Mouse (Mus musculus) right cerebral cortex, postnatal 14 days (tissue): ENCODE measurements around the gene Ankrd55.

Experiments
- DNase-seq: peaks from one replicate; pipeline ENCODE4 v3.0.0; 2022

Ankrd55 gene

DNA sequence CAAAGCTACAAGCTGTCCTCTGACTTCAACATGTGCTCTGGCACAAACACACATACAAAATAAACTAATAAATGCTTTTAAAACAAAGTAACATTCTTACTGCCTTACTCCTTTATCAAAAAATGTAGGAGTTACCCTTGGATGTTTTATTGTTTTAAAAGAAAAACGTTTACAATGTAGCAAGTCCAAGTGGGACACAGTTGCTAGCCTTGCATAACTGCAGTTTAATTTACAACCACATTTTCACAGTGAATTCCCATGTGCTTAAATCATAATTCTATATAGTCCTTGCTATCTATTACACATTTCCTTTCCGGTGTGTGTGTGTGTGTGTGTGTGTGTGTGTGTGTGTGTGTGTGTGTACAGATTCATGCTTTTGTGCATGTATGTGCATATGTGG lies 57.3 kb downstream of the Ankrd55 start:
- no peak for DNase-seq

DNA sequence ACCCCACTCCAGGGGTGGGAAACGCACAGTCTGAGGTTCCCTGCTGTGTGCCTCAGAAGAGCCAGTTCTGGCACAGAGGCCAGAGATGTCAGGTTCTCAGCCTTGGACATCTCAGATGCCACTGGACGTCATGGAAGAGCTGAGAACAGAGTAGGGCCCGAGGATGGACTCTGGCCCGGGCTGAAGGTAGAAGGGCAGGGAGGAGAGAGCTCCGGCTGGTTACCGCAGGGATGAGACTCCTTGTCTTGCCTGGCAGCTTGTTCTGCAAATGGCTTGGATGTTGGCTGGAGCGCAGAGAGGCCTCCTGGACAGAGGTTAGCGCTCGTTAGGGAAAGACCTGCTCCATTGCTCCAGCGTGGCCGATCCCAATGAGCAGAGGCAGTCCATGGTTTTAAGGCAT lies 57.8 kb downstream of the Ankrd55 start:
- no peak for DNase-seq

DNA sequence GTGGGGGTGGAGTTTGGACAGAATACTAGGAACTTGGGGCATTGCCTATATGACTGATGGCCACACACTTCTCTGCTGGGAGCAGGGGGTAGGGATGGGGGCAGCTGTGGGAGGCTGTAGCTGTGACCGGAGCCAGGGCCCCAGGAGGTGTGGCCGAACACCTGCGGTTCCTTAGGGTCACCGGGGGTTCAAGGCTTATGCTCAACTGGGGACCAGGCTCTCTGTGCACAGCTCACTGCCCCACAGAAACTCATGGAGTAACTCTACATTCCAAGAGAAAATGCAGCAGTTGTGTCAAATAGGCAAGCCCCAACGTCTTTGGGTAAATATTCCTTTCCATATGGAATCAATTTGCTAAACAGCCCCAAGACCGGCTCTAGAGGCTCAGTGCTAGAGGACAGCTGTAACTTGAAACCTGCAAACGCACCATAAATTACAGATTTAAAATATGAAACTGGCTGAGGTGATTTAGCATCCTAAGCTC lies 58.5 kb downstream of the Ankrd55 start:
- DNase-seq = no peak

DNA sequence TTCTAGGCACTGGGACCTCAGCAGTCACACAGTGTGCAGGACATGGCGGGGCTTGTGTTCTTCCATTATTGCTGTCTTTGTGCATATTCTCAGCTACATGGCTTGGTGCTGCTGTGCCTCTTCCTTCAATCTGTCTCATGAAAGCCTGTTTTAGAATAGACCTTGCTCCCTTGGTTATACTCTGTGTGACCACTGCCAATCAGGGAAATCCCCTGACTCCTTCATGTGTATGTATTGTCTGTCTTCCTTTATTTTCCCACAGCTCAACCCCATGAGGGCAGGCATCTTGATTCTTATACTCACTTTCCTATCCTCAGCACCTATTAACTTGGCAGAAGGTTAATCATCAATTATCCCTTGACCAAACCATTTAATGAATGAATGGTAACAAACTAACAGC lies 60.0 kb downstream of the Ankrd55 start:
- DNase-seq = no peak

DNA sequence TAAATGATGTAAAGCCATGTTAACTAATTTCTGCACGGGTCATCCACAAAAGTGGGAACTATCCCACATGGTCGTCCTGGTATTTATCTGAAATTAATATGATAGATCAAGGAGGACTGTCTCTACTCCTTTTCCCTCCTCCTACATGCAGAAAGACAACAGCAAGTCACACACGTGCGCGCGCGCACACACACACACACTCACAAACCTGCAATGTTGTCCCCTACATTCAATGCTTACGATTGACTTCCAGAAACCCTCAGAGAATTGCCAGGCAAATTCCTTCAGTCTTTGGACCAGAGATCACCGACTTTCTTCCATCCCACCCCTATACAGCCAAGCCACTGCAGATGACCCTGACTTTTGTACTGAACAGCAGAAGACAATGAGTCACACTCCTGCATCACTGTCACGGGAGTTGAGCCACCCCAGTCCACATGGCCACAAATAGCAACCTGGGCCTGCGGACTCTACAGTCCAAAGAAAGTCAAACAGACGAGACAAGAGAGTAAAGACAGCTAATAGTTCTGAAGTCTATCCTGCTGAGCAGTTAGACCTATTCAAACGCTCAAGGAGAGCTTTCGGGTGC lies 60.7 kb downstream of the Ankrd55 start:
- DNase-seq = no peak

DNA sequence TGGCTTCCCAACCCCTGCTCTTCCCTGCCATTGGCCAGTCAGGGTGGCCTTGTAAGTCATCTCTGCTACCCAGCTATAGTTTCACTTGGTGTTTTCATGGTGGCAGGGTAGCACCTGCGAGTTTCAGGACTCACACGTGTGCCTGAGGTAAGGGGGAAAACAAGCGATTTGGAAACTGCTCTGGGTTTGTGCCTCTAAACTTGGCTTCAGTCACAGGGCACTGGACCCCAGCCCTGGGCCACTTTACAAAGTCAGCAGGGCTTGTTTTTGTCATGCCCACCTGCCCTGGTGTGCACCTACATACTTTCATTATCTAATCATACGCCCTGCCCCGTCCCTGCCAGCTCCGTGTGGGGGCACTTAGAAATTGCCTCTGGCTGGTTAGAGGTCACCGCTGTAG lies 61.2 kb downstream of the Ankrd55 start:
- no peak for DNase-seq

DNA sequence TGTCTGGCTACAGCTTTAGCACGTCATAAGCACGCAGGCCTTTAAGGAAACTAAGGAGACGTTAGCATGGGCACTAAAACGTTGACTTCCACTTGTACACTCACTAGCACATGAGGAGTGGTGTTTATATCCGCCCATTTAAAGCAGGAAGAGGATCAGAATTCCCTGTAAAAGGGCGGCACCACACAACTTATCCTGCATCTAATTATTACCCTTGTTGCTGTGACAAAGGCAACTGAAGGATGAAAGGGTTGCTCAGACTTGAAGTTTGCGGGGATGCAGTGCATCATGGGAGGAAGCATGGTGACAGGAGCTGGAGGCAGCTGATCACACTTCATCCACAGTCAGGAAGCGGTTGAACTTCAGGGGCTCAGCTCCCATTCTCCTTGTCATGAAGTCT lies 63.7 kb downstream of the Ankrd55 start:
- DNase-seq = no peak

DNA sequence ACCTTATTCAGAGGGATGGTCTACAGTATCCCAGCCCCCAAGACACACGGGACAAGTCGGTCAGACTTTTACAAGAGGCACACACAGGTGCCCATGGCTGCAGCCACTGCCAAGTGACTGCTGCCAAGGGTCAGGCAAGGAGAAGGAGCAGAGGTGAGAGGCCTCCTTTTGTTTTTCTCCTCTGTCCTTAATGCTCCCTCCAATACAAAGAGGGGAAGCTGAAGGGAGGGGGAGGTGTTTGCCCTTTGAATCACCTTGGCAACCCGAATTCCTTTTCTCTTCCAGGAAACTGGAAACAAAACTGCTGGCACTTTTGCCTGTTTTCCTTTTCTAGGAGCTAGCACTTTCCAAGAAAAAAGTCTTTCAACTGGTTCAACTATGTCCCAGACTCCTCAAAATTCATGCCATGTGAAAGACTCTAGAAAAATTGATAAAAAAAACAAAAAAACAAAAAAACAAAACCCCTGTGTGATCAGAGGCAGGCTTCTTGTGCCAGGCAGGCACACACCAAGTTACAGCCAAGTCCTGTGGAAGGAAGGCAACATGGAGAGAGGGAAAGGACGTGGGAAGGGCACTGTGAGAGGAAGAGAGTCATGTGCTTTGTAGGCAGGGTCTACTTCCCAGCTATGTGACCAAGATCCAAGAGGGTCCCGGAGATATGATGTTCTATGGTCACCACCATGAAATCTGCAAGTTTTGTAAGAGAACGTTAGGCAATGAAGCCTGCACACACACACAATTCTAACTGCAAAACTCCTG lies 66.0 kb downstream of the Ankrd55 start:
- DNase-seq = no peak

DNA sequence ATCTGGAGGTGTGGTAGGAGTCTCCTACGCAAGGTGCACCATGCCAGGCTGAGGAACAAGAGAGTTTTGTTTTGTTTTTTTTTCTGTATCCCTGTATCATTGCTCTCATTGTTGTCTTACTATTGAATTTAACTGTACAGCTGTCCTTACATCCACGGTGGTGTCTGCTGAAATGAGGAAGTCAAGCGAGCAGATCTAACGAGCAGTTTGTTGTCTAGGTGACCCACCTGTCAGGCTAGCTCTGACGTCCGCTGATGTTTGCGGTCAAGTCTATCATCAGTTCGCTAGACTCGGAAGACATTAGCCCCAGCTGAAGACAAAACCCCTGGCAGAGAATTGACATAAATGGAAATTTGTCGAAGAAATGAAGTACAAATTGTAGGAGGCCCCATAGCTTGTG lies 66.7 kb downstream of the Ankrd55 start:
- DNase-seq = no peak

DNA sequence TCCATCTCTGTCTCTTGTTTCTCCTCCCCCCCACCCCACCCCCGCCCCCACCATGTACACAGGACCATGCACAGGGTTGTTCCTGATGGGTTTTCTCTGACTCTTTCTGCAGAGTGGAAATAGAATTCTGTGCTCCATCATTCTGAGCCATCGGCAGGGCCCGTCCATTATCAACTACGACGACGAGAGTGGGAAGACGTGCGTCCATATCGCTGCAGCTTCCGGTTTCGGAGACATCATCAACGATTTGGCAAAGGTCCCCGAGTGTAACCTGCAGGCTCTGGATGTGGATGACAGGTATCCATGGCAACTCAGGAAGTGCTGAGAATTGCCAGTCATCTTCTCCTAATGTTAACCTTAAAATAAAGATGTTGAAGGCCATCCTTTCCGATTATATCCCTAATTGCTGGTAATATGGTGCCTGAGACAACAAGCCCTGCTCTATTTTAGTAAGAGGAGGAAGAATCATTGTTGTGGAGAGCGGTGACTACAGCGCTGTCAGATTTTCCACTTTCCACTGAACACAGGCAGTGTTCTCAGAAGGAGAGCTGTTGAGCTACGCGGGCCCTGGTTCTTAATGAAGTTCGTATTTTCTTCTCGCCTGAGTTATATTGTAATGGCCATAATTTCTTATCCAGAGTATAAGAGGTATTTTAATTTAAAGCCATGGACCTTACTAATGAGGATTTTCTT lies 67.7 kb downstream of the Ankrd55 start:
- DNase-seq = no peak

DNA sequence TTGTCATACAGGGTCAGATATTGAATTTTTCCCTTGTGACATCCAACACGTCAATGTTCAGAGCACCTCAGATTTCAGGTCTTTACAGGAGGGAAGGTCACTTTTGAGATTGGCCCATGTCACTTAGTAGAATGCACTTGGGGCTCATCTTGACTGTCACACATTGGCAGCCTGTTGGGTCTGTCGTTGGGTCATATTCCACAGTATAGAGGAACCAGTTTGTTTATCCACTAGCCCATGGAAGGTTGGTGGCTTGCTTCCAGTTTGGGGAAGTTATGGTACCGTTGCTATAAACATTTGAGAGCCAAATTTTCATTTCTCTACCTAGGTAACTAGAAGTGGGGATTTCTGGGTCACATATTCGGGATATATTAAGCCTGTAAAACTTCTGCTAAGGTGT lies 73.3 kb downstream of the Ankrd55 start:
- DNase-seq = no peak

DNA sequence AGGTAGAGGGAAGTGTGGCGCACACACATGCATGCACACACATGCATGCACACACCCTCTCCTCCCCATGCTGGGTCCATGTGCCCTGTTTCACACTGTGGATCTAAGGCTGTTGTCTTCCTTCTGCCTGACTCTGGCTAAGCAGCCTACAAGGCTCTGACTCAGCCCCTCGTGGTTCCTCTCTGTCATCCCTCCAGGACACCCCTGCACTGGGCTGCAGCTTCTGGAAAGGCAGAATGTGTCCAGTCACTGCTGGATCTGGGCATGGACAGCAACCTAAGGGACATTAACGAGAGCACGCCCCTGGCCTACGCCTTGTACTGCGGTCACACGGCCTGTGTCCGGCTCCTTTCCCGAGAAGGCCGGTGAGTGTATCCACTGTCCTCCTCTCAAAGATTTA lies 75.0 kb downstream of the Ankrd55 start:
- no peak for DNase-seq

DNA sequence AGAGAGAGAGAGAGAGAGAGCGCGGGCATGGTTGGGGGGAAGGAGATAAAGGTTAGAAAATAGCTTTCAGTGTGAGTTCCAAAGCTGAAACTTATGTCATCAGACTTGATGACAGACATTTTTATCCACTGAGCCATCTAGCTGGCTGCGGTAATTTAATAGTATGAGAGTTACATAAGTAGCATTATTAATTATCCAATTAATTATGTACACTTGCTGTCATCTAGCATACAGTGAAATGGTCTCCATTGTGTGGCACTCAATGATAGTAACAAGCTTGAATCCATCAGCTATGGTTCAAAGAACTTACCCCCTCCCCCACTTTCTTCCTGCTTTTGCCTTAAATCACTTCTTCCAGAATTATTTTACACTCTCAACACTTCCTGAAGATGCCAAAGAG lies 75.5 kb downstream of the Ankrd55 start:
- DNase-seq = no peak

DNA sequence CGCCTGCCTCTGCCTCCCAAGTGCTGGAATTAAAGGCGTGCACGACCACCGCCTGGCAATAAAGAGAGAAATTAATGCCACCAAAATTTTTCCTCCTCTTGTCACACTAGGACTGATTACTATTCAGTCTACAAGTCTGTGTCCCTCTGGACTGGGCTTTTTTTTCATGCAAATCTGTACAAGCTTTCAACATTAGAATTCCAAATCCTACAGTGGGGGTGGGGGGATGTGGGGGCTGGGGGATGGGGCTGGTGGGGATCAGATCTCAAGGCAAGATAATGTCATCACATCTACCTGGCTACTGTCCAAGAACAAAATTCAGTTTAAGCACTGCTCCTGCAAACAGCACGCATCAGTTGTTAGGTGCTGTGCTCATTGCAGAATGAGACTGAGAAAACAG lies 76.4 kb downstream of the Ankrd55 start:
- no peak for DNase-seq

DNA sequence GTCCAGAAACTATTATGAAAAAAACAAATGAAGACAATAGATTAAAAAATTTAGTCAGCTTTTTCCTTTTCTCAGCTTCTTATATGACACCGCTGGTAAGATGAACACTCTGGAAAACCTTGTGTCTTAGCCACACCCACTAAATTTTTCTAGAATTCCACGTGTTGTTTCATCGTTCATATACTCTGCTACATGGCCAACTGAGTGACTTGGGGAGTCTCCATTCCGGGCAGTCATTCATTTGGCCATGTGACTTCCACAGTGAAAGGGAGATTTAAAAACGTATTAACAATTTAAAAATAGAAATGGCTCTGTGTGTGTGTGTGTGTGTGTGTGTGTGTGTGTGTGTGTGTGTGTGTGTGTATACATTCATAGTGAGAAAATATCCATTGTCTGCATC lies 77.1 kb downstream of the Ankrd55 start:
- DNase-seq = no peak

DNA sequence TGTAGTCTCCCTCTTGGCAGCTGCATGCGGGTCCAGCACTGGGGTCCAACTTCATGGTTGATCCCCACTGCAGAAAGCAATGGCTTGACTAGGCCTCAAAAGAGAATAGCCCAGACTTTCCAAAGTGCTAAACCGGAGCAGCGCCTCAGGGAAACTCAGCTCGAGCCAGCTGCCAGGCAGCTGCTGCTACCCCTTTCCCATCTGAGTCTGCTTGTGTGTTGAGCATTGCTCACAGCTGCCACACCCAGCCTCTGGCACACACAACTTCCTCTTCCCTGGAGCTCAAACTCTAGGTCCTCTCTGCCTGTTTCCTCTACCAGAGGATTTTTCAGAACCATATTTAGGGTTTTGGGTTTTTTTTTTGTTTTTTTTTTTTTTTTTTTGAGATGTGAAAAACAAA lies 77.5 kb downstream of the Ankrd55 start:
- DNase-seq = no peak

DNA sequence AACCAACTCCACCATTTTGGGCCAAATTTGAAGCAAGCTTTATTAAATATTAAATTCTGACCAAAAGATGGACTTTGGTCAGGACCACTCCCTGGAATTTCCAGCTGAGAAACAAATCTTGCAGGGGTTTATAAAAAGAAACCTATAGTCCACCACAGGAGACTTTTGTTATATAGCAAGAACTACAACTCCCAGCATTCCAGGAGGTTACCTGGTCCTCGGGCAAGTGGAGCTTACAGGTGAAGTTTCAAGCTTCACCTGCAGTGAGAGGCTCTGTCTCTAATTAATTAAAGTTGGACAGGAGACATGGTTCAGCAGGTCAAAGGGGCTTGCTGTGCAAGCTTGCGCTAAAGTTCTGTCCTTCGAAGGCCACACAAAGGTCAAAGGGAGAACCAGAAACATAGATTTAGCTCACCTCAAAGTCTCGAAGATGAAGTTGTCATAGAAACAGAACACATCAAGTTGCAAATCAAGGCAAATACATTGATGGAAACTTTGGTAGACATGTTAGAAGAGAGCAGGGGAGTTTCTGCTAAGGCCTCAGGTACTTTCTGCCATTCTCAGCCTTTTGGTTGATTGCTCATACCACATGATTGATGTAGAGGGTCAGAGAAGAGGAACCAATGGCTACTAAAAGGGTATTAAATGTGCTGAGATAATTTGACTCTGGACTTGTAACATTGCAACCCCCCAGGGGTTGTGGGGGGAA lies 78.2 kb downstream of the Ankrd55 start:
- DNase-seq = no peak

DNA sequence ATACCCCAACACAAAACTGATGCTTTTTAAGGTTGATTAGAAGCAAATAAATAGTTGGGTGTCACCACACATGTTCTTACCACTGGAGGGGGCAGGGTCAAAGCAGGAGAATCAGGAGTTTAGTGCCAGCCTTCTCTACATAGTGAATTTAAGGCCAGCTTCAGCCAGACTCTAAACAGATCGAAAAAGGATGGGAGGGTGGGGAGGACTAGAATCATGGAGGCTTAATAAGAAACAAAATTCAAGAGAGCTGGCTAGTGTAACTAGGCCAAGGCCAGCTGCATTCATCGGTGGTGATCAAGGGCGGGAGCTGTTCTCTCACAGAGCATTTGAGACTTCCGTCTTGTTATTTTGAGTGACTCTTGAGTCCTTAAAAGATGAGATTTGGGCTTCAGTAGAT lies 83.5 kb downstream of the Ankrd55 start:
- no peak for DNase-seq

DNA sequence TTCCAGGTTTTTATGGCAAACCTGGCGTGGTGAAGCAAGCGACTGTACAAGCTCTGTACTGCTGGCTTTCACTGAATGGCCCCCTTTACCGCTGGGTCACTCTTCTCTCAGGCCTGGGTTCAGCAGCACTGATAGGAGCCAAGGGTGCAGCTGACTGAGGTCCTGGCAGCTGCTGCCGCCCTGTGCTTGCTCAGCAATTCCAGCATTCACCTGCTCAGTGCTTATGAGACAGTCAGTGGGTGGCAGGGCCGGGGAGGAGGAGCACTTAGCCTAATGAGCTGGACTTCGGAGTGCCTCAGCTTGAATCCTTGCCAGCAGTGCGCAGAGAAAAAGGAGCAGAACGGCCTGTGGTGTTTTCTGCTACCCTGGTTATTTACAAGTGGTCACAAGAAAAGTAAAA lies 87.5 kb downstream of the Ankrd55 start:
- peak; percentile 12 for DNase-seq

DNA sequence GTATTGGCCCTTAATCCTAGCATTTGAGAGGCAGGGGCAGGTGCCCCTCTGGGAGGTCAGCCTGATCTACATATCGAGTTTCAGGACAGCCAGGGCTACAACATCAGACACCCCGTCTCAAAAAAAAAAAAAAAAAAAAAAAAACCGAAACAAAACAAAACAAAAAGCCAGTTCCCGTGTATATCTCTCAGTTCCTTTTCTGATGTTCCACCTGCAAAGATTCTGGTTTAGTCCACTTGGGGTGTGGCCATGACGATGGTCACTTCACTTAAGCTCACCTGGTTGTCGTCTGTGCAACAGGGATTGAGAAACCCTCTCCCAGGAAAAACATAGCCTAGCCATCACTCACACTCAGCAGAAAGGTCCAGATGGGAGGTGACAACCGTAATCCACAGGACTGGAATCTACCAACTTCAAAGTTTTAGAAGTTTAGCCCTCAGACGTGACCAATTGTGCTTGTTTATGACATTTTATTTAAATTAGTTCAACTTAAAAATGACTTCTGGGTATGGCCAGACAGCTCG lies 90.6 kb downstream of the Ankrd55 start:
- no peak for DNase-seq

DNA sequence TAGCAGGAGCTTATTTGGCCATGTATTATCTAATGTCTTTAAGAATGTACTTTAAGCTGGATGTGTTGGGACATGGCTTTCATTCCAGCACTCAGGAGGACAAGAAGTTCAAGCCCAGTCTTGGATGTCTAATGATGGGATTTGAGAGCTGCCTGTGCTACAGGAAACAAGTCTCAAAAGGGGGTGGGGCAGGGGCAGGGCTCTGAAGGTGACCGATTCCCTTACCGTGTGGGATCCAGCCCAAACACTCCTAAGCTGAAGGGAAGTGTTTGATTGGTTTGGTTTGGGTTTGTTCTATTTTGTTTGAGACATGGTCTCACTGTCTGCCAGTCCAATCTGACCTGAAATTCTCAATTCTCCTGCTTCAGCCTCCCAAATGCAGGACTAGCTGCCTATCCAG lies 93.2 kb downstream of the Ankrd55 start:
- DNase-seq = no peak

DNA sequence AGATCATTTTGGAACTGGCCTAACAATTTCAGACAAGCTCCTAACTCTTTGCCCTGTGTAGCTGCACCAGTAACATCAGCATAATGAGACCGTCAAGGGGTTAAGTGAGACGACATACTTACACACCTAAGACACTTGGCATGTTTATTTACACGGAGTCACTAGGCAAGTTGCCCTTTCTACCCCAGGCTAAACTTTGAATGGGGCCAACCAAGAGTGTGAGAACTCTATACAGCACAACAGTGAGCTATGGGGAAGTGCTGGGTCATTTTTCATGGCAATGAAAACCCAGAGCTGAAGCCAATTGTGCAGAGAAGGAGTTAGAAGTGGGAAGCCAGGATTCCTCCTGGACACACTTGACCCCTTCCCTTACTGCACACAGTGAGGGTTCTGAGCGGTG lies 94.2 kb downstream of the Ankrd55 start:
- DNase-seq = no peak

DNA sequence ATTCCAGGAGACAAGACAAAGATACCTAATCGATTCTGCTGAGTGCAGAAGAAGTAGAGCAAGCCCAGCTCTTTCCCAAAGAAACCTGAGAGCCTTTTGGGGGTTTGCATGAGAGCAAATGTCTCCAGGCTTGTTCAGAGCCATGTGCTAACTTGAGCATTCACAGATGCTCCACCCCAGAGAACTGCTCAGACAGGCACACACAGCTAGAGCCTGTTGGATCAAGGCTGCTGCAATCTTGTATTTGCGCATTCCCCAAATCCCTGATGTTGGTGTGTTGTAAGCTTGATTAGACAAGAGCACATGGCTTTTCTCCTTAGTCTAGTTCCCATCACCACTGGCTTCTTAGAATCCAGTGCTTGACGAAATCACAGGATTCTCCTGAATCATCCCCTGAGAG lies 94.7 kb downstream of the Ankrd55 start:
- DNase-seq = no peak
